Mouse (Mus musculus) adrenal gland, postnatal 25 days (tissue): ENCODE data around the gene Jak3. TPM values are rescaled to one million over a fixed set of nuclear protein-coding genes. Genes with fewer than 3 reads are reported as not detected.
"Not testable (repeated sequence)": the region's sequence is repeated elsewhere in the genome, so short reads cannot be mapped to it uniquely, and the experiment has no call there.

Source experiments
- DNase-seq: peaks from one replicate; pipeline ENCODE4 v3.0.0; 2021; ENCODE audit warnings: mixed read lengths
- total RNA-seq: library from RNA; stranded (reverse); gene quantifications from 2 replicates; pipeline ENCODE4 v1.2.3, GENCODE M21; 2021

Jak3 gene
- total RNA-seq, 1 experiment from 2014 or later = 14.3 TPM

GRCm38 (mm10) chr8:71687616-71688015, 11.5 kb downstream of the Jak3 start:
- no peak for DNase-seq

DNA sequence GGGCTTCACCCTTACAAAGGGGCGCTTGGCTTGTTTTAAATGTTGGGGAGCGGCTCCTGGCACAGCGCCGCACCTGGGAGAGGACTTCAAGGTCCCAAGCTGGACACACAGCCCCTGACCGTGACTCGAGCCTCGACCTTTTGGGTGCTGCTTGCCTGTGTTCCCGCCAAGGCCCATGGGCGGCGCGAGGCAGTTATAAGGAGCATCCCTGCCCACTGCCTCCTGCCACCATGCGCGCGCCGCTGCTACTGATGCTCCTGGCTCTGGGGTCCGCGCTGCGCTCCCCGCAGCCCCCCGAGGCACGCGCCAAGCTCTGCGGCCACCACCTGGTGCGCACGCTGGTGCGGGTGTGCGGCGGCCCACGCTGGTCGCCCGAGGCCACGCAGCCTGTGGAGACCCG, 12.9 kb downstream of the Jak3 start, which contains the start of gene Insl3:
TSS of gene Insl3 (plus strand) at position 187 of the 400 bp plus-strand sequence.
- no peak for DNase-seq

DNA sequence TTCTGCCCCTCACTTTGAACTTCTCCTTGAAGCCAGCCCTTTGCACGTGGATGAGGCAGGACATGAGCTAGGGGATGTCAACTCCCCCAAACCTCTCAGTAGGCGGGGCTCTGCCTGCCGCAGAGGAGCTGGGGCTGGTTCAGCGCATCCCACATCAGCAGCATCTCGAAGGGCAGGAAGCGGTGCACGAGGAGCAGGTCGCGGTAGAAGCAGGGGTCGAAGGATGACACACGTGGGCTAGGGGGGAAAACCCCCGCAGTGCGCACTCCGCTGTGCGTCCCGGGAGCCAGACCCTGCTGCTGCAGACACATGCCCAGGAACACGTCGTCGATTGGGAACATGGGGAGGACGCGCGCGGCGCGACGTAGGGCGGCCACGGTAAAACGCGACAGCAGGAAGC, 16.4 kb downstream of the Jak3 start:
- DNase-seq = no peak

GRCm38 (mm10) chr8:71693166-71694041, 17.3 kb downstream of the Jak3 start:
- no peak for DNase-seq

DNA sequence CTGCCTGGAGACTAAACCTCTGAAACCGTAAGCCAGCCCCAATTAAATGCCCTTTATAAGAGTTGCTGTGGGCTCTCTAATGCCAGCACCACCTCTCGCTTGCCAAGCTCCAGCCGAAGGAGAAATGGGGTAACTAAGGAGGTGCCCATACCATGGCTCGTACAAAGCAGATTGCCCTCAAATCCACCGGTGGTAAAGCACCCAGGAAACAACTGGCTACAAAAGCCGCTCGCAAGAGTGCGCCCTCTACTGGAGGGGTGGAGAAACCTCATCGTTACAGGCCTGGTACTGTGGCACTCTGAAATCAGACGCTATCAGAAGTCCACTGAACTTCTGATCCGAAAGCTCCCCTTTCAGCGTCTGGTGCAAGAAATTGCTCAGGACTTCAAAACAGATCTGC, 19.4 kb downstream of the Jak3 start:
- not testable (repeated sequence) for DNase-seq

GRCm38 (mm10) chr8:71700493-71701269, 24.6 kb downstream of the Jak3 start:
- no peak for DNase-seq

GRCm38 (mm10) chr8:71701414-71702086, 25.5 kb downstream of the Jak3 start, which contains the start of gene B3gnt3:
B3gnt3 (minus strand) TSS chr8:71701789.
- DNase-seq = no peak

DNA sequence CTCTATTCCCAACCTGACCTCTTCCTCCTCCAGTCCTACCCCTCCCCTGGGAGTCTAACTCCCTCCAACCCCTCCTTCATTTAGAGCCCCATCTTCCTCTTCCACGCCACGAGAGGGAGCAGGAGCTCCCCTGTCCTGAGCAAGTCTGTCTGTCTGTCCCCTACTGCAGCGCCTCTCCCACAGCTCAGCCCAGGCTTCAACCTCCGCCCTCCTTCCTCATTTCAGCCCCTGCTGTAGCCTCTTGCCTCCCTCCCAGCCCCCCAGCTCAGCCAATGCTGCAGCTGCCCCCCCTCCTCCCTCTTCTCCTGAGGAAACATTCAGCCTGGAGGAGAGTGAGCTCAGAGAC, 26.0 kb downstream of the Jak3 start:
- no peak for DNase-seq

GRCm38 (mm10) chr8:71702923-71703322, 26.8 kb downstream of the Jak3 start:
- no peak for DNase-seq

DNA sequence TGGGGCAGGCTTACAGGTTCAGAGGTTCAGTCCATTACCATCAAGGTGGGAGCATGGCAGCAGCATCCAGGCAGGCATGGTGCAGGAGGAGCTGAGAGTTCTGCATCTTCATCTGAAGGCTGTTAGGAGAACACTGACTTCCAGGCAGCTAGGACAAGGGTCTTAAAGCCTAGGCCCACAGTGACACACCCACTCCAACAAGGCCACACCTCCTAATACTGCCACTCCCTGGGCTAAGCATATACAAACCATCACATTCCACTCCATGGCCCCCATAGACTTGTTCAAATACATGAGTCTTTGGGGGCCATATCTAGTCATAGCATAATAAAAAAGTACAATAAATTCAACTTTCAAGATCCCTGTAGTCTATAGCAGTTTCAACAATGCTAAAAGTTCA, 27.3 kb downstream of the Jak3 start:
- DNase-seq = not testable (repeated sequence)

DNA sequence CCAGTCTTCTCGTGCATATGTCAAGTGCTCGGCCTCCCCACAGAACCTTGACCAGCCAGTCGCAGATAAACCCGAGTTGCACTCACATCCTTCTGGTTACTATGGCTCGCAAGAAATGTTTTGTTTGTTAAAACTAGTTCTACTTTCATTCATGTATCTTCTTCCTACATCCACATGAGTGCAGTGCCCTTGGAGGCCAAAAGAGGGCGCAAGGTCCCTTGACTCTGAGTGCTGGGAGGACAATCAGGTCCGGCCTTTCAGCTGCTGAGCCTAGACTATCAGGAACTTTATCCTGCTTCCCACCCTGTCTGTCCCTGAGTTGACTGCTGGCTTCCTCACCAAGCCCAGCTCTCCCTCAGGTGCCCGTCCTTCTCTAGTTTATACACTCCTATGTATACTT, 31.8 kb downstream of the Jak3 start:
- peak; percentile 45 for DNase-seq

DNA sequence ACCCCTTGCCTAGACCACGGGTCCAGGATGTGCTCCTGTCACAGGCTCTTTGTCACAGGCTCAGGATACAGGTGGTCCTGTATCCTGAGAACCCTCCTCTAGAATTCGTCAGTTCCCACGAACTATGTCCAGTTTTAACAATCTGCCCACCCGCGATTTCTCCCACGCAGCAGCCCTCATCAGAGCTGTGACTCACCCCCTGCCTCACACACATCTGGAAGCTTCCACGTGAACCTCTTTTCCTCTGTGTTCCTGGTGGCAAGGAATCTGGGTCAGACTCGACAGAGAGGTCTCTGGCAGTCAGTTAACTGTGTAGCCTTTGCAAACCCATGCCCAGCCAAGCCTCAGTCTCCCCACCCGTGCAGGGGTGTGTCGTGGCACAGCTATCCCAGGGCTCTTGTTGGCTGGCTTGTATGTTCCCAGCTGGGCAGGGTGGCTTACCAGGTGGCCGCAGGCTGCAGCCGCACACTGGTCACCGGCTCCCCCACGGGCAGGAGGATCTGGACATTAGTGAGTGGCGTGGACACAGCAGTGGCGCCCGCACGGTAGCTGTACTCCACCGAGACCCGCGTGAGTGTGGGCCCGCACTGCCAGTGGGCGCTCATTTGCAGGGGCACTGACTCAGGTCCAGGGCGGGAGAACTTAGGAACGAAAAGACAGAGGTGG, 33.2 kb downstream of the Jak3 start:
- DNase-seq = no peak

- peak; percentile 80 for DNase-seq
Measured at GRCm38 (mm10) chr8:71709800-71710446, 33.8 kb downstream of the Jak3 start.

GRCm38 (mm10) chr8:71711574-71711973, 35.5 kb downstream of the Jak3 start:
- DNase-seq = no peak

GRCm38 (mm10) chr8:71715531-71715930, 39.4 kb downstream of the Jak3 start:
- no peak for DNase-seq

DNA sequence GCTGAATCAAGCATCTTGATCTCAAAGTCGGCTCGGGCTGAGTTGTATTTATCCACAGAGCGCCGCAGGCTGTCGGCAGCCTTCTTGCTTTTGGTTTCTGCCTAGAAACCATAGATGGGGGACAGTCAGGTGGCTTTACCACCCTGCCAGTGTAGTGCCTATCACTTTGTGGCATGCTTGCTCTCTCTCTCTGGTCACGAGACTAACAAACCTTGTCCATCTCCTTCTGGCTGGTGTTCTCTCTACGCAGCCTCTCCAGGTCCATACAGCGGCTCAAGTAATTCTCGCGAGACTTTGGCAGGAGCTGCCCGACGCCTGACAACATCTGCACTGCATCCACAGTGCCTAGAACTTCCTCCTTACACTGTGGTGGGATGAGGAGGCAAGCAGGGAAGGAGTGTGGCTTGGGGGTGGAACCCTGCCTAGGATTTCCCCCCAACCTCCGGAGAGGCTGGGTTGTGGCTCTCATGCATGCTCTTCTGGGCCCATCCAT, 40.5 kb downstream of the Jak3 start:
- no peak for DNase-seq

DNA sequence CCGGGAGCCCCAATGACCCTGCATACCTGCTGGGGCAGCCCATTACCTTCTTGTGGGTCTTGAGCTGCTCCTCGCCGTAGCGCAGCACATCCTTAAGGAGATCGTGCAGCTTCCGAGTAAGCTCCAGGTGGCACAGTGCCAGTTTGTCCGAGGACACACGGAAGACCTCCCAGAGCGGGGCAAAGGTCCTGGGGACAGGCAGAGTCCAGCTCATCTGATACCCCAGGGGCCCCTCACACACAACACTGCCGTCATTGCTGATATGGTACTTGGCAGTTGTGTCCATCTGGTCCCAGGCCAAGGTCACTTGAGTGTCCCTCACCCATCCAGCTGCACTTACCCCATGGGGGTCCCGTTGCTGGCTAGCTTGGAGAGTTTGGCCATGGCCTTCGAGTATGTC, 41.0 kb downstream of the Jak3 start:
- no peak for DNase-seq

DNA sequence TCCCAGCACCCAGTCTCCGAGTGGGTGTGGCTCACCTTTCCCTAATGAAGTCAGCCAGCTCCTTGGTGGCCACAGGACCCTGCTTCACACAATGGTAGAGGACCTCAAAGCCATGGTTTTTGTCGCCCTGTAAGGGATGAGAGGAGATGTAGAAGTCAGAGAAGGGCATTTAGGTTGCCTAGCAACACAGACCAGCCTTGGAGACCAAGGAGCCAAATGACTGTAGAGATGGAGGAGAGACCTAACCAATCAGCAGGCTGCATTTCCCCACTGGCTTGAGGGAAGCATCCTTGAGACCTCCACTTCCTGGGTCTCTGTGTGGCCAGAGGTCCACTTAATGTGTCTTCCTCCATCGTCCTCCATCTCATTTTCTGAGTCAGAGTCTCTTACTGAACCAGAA, 42.2 kb downstream of the Jak3 start:
- no peak for DNase-seq

- DNase-seq = no peak
Measured at GRCm38 (mm10) chr8:71719218-71719617, 43.1 kb downstream of the Jak3 start.

DNA sequence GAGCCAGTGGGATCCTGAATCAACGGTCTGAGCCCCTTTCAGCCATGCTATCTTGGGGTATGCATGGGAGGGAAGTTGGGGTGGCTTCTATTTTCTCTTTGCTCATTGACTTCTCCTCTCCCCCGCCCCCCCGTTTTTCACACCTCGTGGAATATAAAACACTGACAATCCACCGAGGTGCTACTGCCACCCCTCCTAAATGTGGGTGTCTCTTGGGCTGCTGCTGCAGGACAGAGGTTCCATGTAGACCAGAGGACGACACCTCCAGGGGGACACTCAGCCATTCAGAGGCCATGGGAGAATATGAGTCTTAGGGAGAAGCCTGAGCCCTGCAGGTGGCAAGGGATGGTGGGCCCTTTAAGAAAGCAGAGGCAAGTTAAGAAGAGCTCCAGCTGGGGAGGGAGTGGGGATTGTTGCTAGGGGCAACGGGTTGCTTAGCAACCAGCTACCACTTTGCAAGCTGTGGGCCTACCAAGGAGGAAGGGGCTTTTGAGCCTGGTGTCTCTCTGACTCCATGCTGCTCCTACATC, 43.9 kb downstream of the Jak3 start:
- no peak for DNase-seq

- no peak for DNase-seq
Measured at GRCm38 (mm10) chr8:71723047-71723551, 47.0 kb downstream of the Jak3 start.
